Mouse (Mus musculus) forelimb bud, embryonic 11.5 days (tissue): Measurements from ENCODE around the gene Atoh8.

Experiments
- DNase-seq: peaks from one replicate; pipeline ENCODE4 v3.0.0-alpha.2; 2012; ENCODE audit warnings: low read depth, low spot score

Atoh8 gene

GRCm38 (mm10) chr6:72254588-72255075 is 19.3 kb upstream of the Atoh8 start:
- no peak for DNase-seq

DNA sequence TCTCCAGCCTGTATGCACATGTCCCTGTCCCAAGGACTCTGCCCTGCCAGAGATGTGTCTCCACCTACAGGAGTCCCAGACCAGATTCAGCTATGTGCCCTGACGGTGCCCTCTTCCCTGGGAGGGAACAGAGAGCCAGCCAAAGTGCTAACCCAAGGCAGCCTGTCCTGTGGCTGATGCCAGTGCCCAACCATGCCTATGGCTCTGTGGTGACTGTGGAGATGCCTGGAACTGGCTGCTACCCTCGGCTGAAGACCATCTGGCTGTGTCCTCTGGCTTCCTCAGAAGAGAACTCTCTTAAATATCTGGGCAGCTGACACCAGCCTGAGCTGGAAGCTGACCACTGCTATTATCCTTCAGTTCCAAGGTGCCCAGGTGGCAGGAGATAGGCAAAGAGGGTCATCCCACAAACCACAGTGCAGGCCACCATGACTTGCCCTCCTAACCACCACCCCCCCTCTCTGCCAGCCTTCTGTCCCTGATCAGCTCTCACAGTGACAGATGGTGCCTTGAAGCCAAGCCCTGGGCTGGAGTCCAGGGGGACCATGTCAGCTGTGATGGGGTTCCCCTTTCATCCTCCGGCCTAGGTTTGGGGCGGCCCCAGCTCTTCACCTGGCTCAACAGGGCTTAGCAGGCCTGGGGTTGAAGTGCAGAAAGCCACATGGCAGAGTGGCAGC is 18.7 kb upstream of the Atoh8 start:
- DNase-seq = no peak

DNA sequence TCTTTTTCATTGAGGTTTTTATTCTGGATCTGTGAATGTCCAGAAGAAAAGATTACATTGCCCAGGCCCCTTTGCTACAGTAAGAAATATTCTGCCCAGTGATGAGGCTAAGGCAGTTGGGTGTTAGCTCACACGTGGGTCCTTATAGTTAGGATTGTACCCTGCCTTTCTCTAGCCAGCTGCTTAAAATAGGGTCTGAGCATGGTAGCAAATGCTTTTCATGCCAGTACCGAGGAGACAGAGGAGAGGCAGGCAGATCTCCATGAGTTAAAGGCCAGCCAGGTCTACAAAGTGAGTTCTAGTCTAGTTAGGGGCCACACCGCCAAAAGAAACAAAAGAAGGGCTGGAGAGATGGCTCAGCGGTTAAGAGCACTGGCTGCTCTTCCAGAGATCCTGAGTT is 17.8 kb upstream of the Atoh8 start:
- DNase-seq = no peak

DNA sequence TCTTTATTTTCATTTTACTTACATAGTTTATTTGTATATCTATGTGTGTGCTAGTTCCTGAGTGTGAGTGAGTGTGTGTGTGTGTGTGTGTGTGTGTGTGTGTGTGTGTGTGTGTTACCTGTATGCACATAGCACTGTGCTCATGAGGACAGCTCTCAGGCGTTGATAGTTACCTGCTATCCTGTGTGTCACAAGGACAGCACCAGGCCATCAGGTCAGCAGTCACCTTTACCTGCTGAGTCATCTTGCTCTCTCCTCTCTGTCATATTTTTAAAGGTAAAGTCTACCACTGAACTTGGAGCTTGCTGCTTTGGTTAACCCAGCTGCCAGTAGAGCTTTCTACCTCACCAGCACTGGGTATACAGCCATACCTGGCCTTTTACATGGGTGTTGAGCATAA is 17.1 kb upstream of the Atoh8 start:
- DNase-seq = no peak

GRCm38 (mm10) chr6:72249981-72250380 is 14.6 kb upstream of the Atoh8 start:
- DNase-seq = no peak

GRCm38 (mm10) chr6:72248150-72248914 is 13.0 kb upstream of the Atoh8 start:
- peak; percentile 74 for DNase-seq

GRCm38 (mm10) chr6:72246303-72246702 is 10.9 kb upstream of the Atoh8 start:
- DNase-seq = no peak

GRCm38 (mm10) chr6:72244569-72245285 is 9.3 kb upstream of the Atoh8 start:
- no peak for DNase-seq

- DNase-seq = no peak
Observed at GRCm38 (mm10) chr6:72244144-72244549, 8.8 kb upstream of the Atoh8 start.

DNA sequence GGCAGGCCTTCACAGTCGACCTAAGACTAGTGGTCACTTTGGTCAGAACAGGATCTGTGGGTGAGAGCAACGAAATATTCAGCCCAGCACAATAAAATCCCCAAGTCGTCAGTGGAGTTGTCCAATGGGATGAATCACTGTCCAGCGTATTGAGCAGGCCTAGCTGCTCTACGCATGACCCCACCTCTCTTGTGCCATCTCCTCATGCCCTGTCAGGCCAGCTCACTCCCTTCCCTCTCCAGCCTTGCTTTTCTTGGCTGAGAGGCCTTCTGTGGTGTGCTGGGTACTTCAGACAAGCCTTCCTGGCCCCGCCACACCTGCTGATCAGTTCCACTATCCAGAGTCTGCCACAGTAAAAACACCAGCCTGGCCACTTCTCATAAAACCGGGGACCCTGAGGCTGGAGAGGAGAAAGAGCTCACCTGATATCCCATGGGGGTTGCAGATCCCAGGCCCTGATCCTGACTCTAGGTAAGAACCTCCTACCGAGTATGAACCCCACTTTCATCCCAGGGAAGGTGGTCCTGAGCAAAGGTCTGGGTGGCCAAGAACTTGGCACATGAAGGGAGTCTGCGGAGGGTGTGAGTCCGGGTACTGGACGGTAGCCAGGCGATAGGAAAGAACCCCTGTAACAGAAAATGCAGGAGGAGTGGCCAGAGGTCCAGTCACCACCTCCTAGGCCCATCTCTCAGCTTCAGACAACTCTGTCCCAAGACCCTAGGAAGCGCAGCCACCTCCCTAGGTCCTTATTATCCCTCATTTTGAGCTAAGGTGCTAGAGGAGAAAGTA is 7.3 kb upstream of the Atoh8 start:
- no peak for DNase-seq

GRCm38 (mm10) chr6:72241843-72242154 is 6.4 kb upstream of the Atoh8 start:
- no peak for DNase-seq

DNA sequence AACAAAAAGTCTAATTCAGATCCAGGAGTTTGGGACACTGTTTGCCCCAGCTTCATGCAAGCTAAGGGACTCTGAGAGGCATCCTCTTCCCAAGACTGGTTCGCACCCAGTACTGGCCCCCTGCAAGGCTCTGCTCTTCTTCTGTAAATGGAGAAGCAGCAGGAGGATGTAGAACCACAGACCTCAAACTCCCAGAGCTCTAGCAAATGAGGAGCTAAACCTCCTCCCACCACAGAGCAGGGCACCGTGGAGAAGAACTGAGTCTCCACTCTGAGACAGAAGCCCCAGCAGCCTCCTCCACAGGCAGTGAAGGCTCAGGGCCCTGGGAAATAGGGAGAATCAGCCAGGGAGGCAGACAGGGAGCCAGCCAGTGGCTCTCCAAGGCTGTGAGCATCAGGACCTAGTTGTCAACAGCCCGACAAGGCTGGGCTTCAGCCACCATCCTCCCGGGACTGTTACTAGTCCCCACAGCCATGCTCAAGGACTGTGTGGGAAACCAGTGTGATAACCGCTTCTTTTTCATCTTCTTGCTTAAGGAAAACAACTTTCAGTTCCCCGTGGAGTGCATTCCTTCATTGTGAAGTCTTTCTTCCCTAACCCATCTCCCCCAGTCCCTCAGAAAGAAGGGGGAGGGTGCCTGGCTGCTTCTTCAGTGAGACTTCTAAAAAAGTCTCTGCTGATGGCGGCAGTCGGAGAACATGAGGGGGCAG is 5.9 kb upstream of the Atoh8 start:
- no peak for DNase-seq

DNA sequence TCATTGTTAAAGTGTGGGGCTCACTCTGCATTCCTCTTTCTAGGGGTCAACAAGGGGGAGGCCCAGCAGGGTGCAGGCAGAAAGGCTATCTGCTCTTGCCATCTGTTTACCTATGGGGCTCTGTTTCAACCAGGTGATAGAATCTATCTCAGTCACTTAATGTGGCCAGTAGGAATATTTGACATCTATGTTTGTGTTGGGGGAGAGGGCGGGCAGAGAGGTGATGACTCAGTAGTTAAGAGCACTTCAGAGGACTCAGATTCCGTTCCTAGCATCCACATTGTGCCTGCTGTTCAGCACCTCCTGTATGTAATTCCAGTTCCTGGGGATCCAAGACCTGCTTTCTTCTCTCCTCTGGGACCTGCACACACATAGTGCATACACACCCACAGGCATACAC is 4.7 kb upstream of the Atoh8 start:
- no peak for DNase-seq

DNA sequence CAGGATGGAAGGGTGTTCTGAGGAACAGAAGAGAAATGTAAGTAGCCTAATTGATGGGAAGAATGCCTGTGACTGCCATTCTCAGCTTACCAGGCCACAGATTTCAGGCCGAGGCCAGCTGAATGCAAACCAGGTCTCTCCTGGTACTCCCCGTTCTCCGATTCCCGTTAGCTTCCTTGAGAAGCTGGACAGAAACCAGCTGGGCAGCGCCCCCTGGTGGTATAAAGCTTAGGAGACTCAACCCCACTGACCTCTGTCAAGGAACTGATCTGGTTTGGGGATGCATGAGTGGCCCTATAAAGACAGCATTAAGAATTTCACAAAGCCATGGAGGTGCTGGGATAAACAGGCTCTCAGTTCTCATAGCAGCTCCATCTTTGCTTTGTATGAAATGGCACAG is 1.7 kb upstream of the Atoh8 start:
- DNase-seq = peak; percentile 94

GRCm38 (mm10) chr6:72235807-72236407 is 530 bp upstream of the Atoh8 start:
- no peak for DNase-seq

- DNase-seq = peak; percentile 68
Observed at GRCm38 (mm10) chr6:72234372-72235097, 842 bp downstream of the Atoh8 start.

- DNase-seq = no peak
Observed at GRCm38 (mm10) chr6:72233950-72234349, 1.4 kb downstream of the Atoh8 start.

- no peak for DNase-seq
Observed at GRCm38 (mm10) chr6:72232870-72233269, 2.5 kb downstream of the Atoh8 start.

GRCm38 (mm10) chr6:72232411-72232810 is 3.0 kb downstream of the Atoh8 start:
- DNase-seq = no peak

DNA sequence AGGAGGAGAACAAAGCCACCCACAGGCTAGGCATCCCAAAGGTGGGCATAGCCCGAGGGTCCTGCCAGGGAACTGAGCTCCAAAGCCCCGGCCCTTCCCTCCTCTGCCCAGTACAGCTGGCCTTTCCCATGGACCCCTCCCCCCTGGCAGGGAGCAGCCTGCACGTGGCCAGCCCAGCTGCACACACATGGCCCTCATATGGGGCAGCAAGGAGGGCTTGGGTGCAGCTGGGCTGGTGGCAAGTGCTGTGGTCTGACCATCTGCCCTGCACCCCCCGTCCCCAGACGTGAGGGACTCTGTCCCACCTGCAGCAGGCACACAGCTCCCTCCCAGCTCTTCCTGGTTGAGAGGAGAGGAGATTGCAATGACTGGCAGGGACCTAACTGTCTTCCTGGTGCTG is 4.5 kb downstream of the Atoh8 start:
- no peak for DNase-seq
